In genomic region chr3:63295237-63295636, GRCm38 (mm10) we compare ENCODE assay signal across 8 mouse cellular contexts. TPM values are rescaled to one million over a fixed set of nuclear protein-coding genes. Genes with fewer than 3 reads are reported as not detected.
A peak's percentile ranks its signal among the peaks of the same experiment; 100 is the strongest.
DNase-seq lines count a peak whose midpoint lies in the region; ATAC-seq and TF ChIP-seq lines count a peak whose summit lies in the region.

No protein-coding gene starts in this region.

- H3K4me3 ChIP-seq in embryonic facial prominence, embryonic 15.5 days (replicated peaks): peak overlapping the region; percentile 71
- H3K4me3 ChIP-seq in limb, embryonic 10.5 days: peak overlapping the region; percentile 84
- H3K4me3 ChIP-seq in midbrain, embryonic 10.5 days: peak overlapping the region; percentile 81
- H3K4me3 ChIP-seq in testis, adult 2 months (ENCODE audit: control insufficient read depth, low read depth, low read length): peak overlapping the region; percentile 79

- peak overlapping the region; percentile 77 for H3K9ac ChIP-seq in embryonic facial prominence, embryonic 15.5 days

- H3K4me2 ChIP-seq in embryonic facial prominence, embryonic 15.5 days (replicated peaks): peak overlapping the region; percentile 89

- DNase-seq in urinary bladder, adult 2 months (ENCODE audit: low spot score): peak; percentile 27
- no peak for DNase-seq in urinary bladder, postnatal 10 days (ENCODE audit: low spot score)
- peak; percentile 37 for DNase-seq in heart, postnatal 4 days
- peak; percentile 79 for DNase-seq in limb, embryonic 10.5 days (ENCODE audit: low spot score)
- peak; percentile 77 for DNase-seq in midbrain, embryonic 10.5 days (ENCODE audit: low spot score)

- peak; percentile 86 for ATAC-seq in embryonic facial prominence, embryonic 15.5 days (ENCODE audit: insufficient number of reproducible peaks, low FRiP score, low TSS enrichment, low read depth)
- no peak for ATAC-seq in megakaryocyte-erythroid progenitor cell, adult 5-6 weeks (replicated peaks; ENCODE audit: low FRiP score, low TSS enrichment, poor library complexity, severe bottlenecking)

- no peaks in the 10 kb centered on the region for H3K36me3 ChIP-seq in embryonic facial prominence, embryonic 15.5 days
- no peaks in the 10 kb centered on the region for H3K36me3 ChIP-seq in limb, embryonic 10.5 days
- no peaks in the 10 kb centered on the region for H3K36me3 ChIP-seq in midbrain, embryonic 10.5 days
- H3K36me3 ChIP-seq in testis, adult 2 months (ENCODE audit: control insufficient read depth, insufficient read depth, low read length): no peaks in the 10 kb centered on the region

- no peak for TF ChIP-seq CTCF in testis, adult 2 months (IDR thresholded peaks at IDR 0.05; ENCODE audit: control insufficient read depth, insufficient read depth, insufficient replicate concordance, low read depth, low read length)

- peak overlapping the region; percentile 98 for H3K27ac ChIP-seq in embryonic facial prominence, embryonic 15.5 days (replicated peaks)
- H3K27ac ChIP-seq in limb, embryonic 10.5 days: peak overlapping the region; percentile 95
- peak overlapping the region; percentile 85 for H3K27ac ChIP-seq in midbrain, embryonic 10.5 days (replicated peaks)
- peak overlapping the region; percentile 74 for H3K27ac ChIP-seq in testis, adult 2 months (ENCODE audit: control insufficient read depth, insufficient read depth, low read depth, low read length)

- no peak for TF ChIP-seq POLR2A in testis, adult 2 months (IDR thresholded peaks at IDR 0.05; ENCODE audit: control insufficient read depth, low read depth, low read length)

- no peaks in the 10 kb centered on the region for H3K4me1 ChIP-seq in embryonic facial prominence, embryonic 15.5 days
- peaks cover 13% of the 10 kb centered on the region for H3K4me1 ChIP-seq in limb, embryonic 10.5 days
- H3K4me1 ChIP-seq in midbrain, embryonic 10.5 days: peaks cover 22% of the 10 kb centered on the region
- H3K4me1 ChIP-seq in testis, adult 2 months (ENCODE audit: control insufficient read depth, insufficient read depth, low read length): peaks cover 10% of the 10 kb centered on the region

- no peaks in the 10 kb centered on the region for H3K27me3 ChIP-seq in embryonic facial prominence, embryonic 15.5 days
- no peaks in the 10 kb centered on the region for H3K27me3 ChIP-seq in limb, embryonic 10.5 days (ENCODE audit: low read depth, poor library complexity, severe bottlenecking)
- peaks cover 34% of the 10 kb centered on the region for H3K27me3 ChIP-seq in midbrain, embryonic 10.5 days (ENCODE audit: low read depth, poor library complexity, severe bottlenecking)
- H3K27me3 ChIP-seq in testis, adult 2 months (ENCODE audit: control insufficient read depth, insufficient read depth, low read length): no peaks in the 10 kb centered on the region

- under 1% methylated on average over 20 of the region's 21 CpGs for WGBS in embryonic facial prominence, embryonic 15.5 days
- under 1% methylated on average over 21 of the region's 21 CpGs for WGBS in limb, embryonic 10.5 days
- WGBS in midbrain, embryonic 10.5 days: under 1% methylated on average over 21 of the region's 21 CpGs

- H3K9me3 ChIP-seq in embryonic facial prominence, embryonic 15.5 days (replicated peaks): no peaks in the 10 kb centered on the region
- no peaks in the 10 kb centered on the region for H3K9me3 ChIP-seq in limb, embryonic 10.5 days (replicated peaks)
- no peaks in the 10 kb centered on the region for H3K9me3 ChIP-seq in midbrain, embryonic 10.5 days (replicated peaks)

RNA-seq across cellular contexts. Expression of gene Mme, which starts 53.9 kb away (rescaled TPM):
- polyA plus RNA-seq in urinary bladder, adult 2 months (2012; rRNA removed): 0.62 and 0.88 TPM in 2 replicates
- 42.0 and 48.7 TPM in 2 replicates for polyA plus RNA-seq in embryonic facial prominence, embryonic 15.5 days (2015; fragmentation: Nextera tagmentation; extraction: Ambion mirVana)
- 1 to 10 TPM; 3.5 to 4.2 TPM for total RNA-seq in heart, postnatal 4 days (2021)
- polyA plus RNA-seq in limb, embryonic 10.5 days (2016; fragmentation: Nextera tagmentation; extraction: Ambion mirVana): 6.0 and 16.8 TPM in 2 replicates
- polyA plus RNA-seq in midbrain, embryonic 10.5 days (2016; fragmentation: Nextera tagmentation; extraction: Ambion mirVana): 10.4 and 12.2 TPM in 2 replicates
- 1.4 and 2.4 TPM in 2 replicates for polyA plus RNA-seq in testis, adult 2 months (2012; rRNA removed)
- not detected in 2 replicates for total RNA-seq in megakaryocyte-erythroid progenitor cell, adult 5-6 weeks (2014; fragmentation: Nextera tagmentation)
- not detected in 2 replicates for total RNA-seq in megakaryocyte-erythroid progenitor cell, adult 5-6 weeks (2017)
